Mouse (Mus musculus): ENCODE results near the gene Zfp146. TPM values are rescaled to one million over a fixed set of nuclear protein-coding genes. Genes with fewer than 3 reads are reported as not detected.
"Not testable (repeated sequence)": the region's sequence is repeated elsewhere in the genome, so short reads cannot be mapped to it uniquely, and the experiment has no call there.

Zfp146 gene
- polyA plus RNA-seq, 1 experiment from 2014 or later: 12.6 TPM

GRCm38 (mm10) chr7:30147011-30147410 is 22.5 kb downstream of the Zfp146 start:
- Histone ChIP-seq H3K27ac (ENCODE audit: low read length) (no peak overlapping the region), H3K4me3 (ENCODE audit: low read length) (no peak overlapping the region), H3K27me3 (ENCODE audit: insufficient read depth, low read length) (no peaks in the 10 kb centered on the region), H3K4me1 (ENCODE audit: insufficient read depth, low read length) (peaks cover 4% of the 10 kb centered on the region), H3K36me3 (ENCODE audit: insufficient read depth, low read length) (peaks cover 49% of the 10 kb centered on the region), H3K9ac (replicated peaks; ENCODE audit: low read length) (no peak overlapping the region), H3K9me3 (ENCODE audit: low read length) (peaks cover 49% of the 10 kb centered on the region), H3K4me2 (replicated peaks; ENCODE audit: low read depth, low read length) (no peak overlapping the region)
- WGBS: 95% methylated on average over 5 of the region's 5 CpGs
- ATAC-seq (ENCODE audit: low FRiP score, low TSS enrichment): no peak

- peaks cover 18% of the 10 kb centered on the region for H3K9me3 ChIP-seq (ENCODE audit: low read length)
- peaks cover 36% of the 10 kb centered on the region for H3K36me3 ChIP-seq (ENCODE audit: insufficient read depth, low read length)
- H3K4me2 ChIP-seq (replicated peaks; ENCODE audit: low read depth, low read length): peak overlapping the region; percentile 71
- peak overlapping the region; percentile 71 for H3K4me3 ChIP-seq (ENCODE audit: low read length)
- peak overlapping the region; percentile 86 for H3K9ac ChIP-seq (replicated peaks; ENCODE audit: low read length)
- WGBS: 2% methylated on average over 35 of the region's 35 CpGs
- ATAC-seq (ENCODE audit: low FRiP score, low TSS enrichment): peak; percentile 97
- peak overlapping the region; percentile 91 for H3K27ac ChIP-seq (ENCODE audit: low read length)
- H3K27me3 ChIP-seq (ENCODE audit: insufficient read depth, low read length): no peaks in the 10 kb centered on the region
- peaks cover 4% of the 10 kb centered on the region for H3K4me1 ChIP-seq (ENCODE audit: insufficient read depth, low read length)
Measured at GRCm38 (mm10) chr7:30143555-30144209, 25.9 kb downstream of the Zfp146 start.

- peaks cover 30% of the 10 kb centered on the region for H3K36me3 ChIP-seq (ENCODE audit: insufficient read depth, low read length)
- 12% methylated on average over 8 of the region's 8 CpGs for WGBS
- H3K4me1 ChIP-seq (ENCODE audit: insufficient read depth, low read length): peaks cover 4% of the 10 kb centered on the region
- H3K27ac ChIP-seq (ENCODE audit: low read length): peak overlapping the region; percentile 91
- peak overlapping the region; percentile 86 for H3K9ac ChIP-seq (replicated peaks; ENCODE audit: low read length)
- H3K27me3 ChIP-seq (ENCODE audit: insufficient read depth, low read length): no peaks in the 10 kb centered on the region
- peak; percentile 49 for ATAC-seq (ENCODE audit: low FRiP score, low TSS enrichment)
- peaks cover 17% of the 10 kb centered on the region for H3K9me3 ChIP-seq (ENCODE audit: low read length)
- H3K4me3 ChIP-seq (ENCODE audit: low read length): peak overlapping the region; percentile 71
- peak overlapping the region; percentile 71 for H3K4me2 ChIP-seq (replicated peaks; ENCODE audit: low read depth, low read length)
Measured at GRCm38 (mm10) chr7:30143170-30143554, 26.4 kb downstream of the Zfp146 start.

- Histone ChIP-seq H3K9me3 (ENCODE audit: low read length) (peaks cover 4% of the 10 kb centered on the region; the same call in 1 of the 2 replicates), H3K4me2 (replicated peaks; ENCODE audit: low read depth, low read length) (no peak overlapping the region), H3K4me3 (ENCODE audit: low read length) (no peak overlapping the region), H3K4me1 (ENCODE audit: insufficient read depth, low read length) (no peaks in the 10 kb centered on the region), H3K36me3 (ENCODE audit: insufficient read depth, low read length) (peaks cover 44% of the 10 kb centered on the region), H3K27me3 (ENCODE audit: insufficient read depth, low read length) (no peaks in the 10 kb centered on the region), H3K9ac (replicated peaks; ENCODE audit: low read length) (no peak overlapping the region), H3K27ac (ENCODE audit: low read length) (no peak overlapping the region)
- 86% methylated on average over 10 of the region's 10 CpGs for WGBS
- ATAC-seq (ENCODE audit: low FRiP score, low TSS enrichment): no peak
Measured at GRCm38 (mm10) chr7:30136826-30137225, 32.7 kb downstream of the Zfp146 start.

- peaks cover 4% of the 10 kb centered on the region; the same call in 1 of the 2 replicates for H3K9me3 ChIP-seq (ENCODE audit: low read length)
- H3K36me3 ChIP-seq (ENCODE audit: insufficient read depth, low read length): peaks cover 49% of the 10 kb centered on the region
- WGBS: 96% methylated on average over 4 of the region's 4 CpGs
- no peaks in the 10 kb centered on the region for H3K4me1 ChIP-seq (ENCODE audit: insufficient read depth, low read length)
- no peak for ATAC-seq (ENCODE audit: low FRiP score, low TSS enrichment)
- H3K27me3 ChIP-seq (ENCODE audit: insufficient read depth, low read length): no peaks in the 10 kb centered on the region
- no peak overlapping the region for H3K4me3 ChIP-seq (ENCODE audit: low read length)
- no peak overlapping the region for H3K9ac ChIP-seq (replicated peaks; ENCODE audit: low read length)
- H3K27ac ChIP-seq (ENCODE audit: low read length): no peak overlapping the region
- no peak overlapping the region for H3K4me2 ChIP-seq (replicated peaks; ENCODE audit: low read depth, low read length)
Measured at GRCm38 (mm10) chr7:30132396-30132795, 37.2 kb downstream of the Zfp146 start.

- no peak overlapping the region for H3K27ac ChIP-seq (ENCODE audit: low read length)
- H3K9me3 ChIP-seq (ENCODE audit: low read length): peaks cover 4% of the 10 kb centered on the region; the same call in 1 of the 2 replicates
- H3K27me3 ChIP-seq (ENCODE audit: insufficient read depth, low read length): no peaks in the 10 kb centered on the region
- no peak for ATAC-seq (ENCODE audit: low FRiP score, low TSS enrichment)
- no peak overlapping the region for H3K4me3 ChIP-seq (ENCODE audit: low read length)
- H3K4me2 ChIP-seq (replicated peaks; ENCODE audit: low read depth, low read length): no peak overlapping the region
- no peaks in the 10 kb centered on the region for H3K4me1 ChIP-seq (ENCODE audit: insufficient read depth, low read length)
- no peak overlapping the region for H3K9ac ChIP-seq (replicated peaks; ENCODE audit: low read length)
- peaks cover 54% of the 10 kb centered on the region for H3K36me3 ChIP-seq (ENCODE audit: insufficient read depth, low read length)
- 95% methylated on average over 8 of the region's 8 CpGs for WGBS
Measured at GRCm38 (mm10) chr7:30129900-30130299, 39.6 kb downstream of the Zfp146 start.

- Histone ChIP-seq H3K9ac (replicated peaks; ENCODE audit: low read length) (peak overlapping the region; percentile 75), H3K4me1 (ENCODE audit: insufficient read depth, low read length) (peaks cover 12% of the 10 kb centered on the region), H3K4me2 (replicated peaks; ENCODE audit: low read depth, low read length) (peak overlapping the region; percentile 93), H3K4me3 (ENCODE audit: low read length) (peak overlapping the region; percentile 71), H3K27me3 (ENCODE audit: insufficient read depth, low read length) (no peaks in the 10 kb centered on the region), H3K27ac (ENCODE audit: low read length) (peak overlapping the region; percentile 62; the same call in 1 of the 2 replicates), H3K36me3 (ENCODE audit: insufficient read depth, low read length) (peaks cover 9% of the 10 kb centered on the region; the same call in 1 of the 2 replicates), H3K9me3 (ENCODE audit: low read length) (no peaks in the 10 kb centered on the region)
- ATAC-seq (ENCODE audit: low FRiP score, low TSS enrichment): no peak; the same call in 1 of the 2 replicates
- 2% methylated on average over 15 of the region's 15 CpGs for WGBS
Measured at GRCm38 (mm10) chr7:30122188-30122530, 47.4 kb downstream of the Zfp146 start.

- Histone ChIP-seq H3K4me3 (ENCODE audit: low read length) (peak within 1 kb of the TSS; percentile 71), H3K4me2 (replicated peaks; ENCODE audit: low read depth, low read length) (peak within 1 kb of the TSS; percentile 93), H3K27ac (ENCODE audit: low read length) (peak within 1 kb of the TSS; percentile 63), H3K36me3 (ENCODE audit: insufficient read depth, low read length) (0 out of 2 replicates have a peak, but pooled peaks cover 4% of the 10 kb centered on the region), H3K27me3 (ENCODE audit: insufficient read depth, low read length) (no peaks in the 10 kb centered on the region), H3K9ac (replicated peaks; ENCODE audit: low read length) (peak within 1 kb of the TSS; percentile 75), H3K4me1 (ENCODE audit: insufficient read depth, low read length) (peaks cover 12% of the 10 kb centered on the region), H3K9me3 (ENCODE audit: low read length) (peaks cover under 1% of the 10 kb centered on the region)
- ATAC-seq (ENCODE audit: low FRiP score, low TSS enrichment): peak; percentile 97
- under 1% methylated on average over 61 of the region's 61 CpGs for WGBS
Measured at GRCm38 (mm10) chr7:30121308-30122187, 48.0 kb downstream of the Zfp146 start, which contains the start of gene Zfp382. Gene Zfp382, plus strand, starts transcription at chr7:30121942.

- 93% methylated on average over 12 of the region's 12 CpGs for WGBS
- not testable (repeated sequence) for ATAC-seq (ENCODE audit: low FRiP score, low TSS enrichment)
Measured at GRCm38 (mm10) chr7:30117935-30118334, 51.6 kb downstream of the Zfp146 start.

More at GRCm38 (mm10) chr7:30117935-30118334, 51.6 kb downstream of the Zfp146 start:
- not testable (repeated sequence) for H3K4me1 ChIP-seq (ENCODE audit: insufficient read depth, low read length); H3K27me3 ChIP-seq (ENCODE audit: insufficient read depth, low read length); H3K9ac ChIP-seq (replicated peaks; ENCODE audit: low read length); H3K27ac ChIP-seq (ENCODE audit: low read length); H3K36me3 ChIP-seq (ENCODE audit: insufficient read depth, low read length); H3K4me3 ChIP-seq (ENCODE audit: low read length); H3K4me2 ChIP-seq (replicated peaks; ENCODE audit: low read depth, low read length)
- peaks cover 17% of the 10 kb centered on the region for H3K9me3 ChIP-seq (ENCODE audit: low read length)

Measured in kidney, embryonic 16.5 days (tissue).